Mouse (Mus musculus) forebrain, embryonic 11.5 days (tissue): ENCODE measurements around the gene Capns2. TPM values are rescaled to one million over a fixed set of nuclear protein-coding genes. Genes with fewer than 3 reads are reported as not detected.
A peak's percentile ranks its signal among the peaks of the same experiment; 100 is the strongest.

Source experiments
- ATAC-seq: fragments of 200-750 bp; cut with Nextera tagmentation; replicated peaks from 2 replicates; pipeline ENCODE4 v1.8.0; 2017; ENCODE audit warnings: moderate TSS enrichment; ENCODE audit not compliant: low FRiP score
- DNase-seq: peaks from one replicate; pipeline ENCODE4 v3.0.0-alpha.2; 2017; ENCODE audit warnings: low spot score
- H3K27ac ChIP-seq: fragments of 300-500 bp; sonication (generic); 2 replicates; pipeline ENCODE4 v1.5.1; 2014; ENCODE audit warnings: low read depth, low read length
- H3K27me3 ChIP-seq: fragments of 300-500 bp; sonication (generic); 2 replicates; pipeline ENCODE4 v1.6.1; 2014; ENCODE audit warnings: mild to moderate bottlenecking, low read length, mixed read lengths; ENCODE audit not compliant: control insufficient read depth, insufficient read depth
- H3K36me3 ChIP-seq: fragments of 300-500 bp; sonication (generic); 2 replicates; pipeline ENCODE4 v1.6.1; 2014; ENCODE audit warnings: mild to moderate bottlenecking, low read length, moderate library complexity, mixed read lengths; ENCODE audit not compliant: control insufficient read depth, insufficient read depth
- H3K4me1 ChIP-seq: fragments of 300-500 bp; sonication (generic); replicated peaks from 2 replicates; pipeline ENCODE4 v1.6.1; 2014; ENCODE audit warnings: low read length, mixed read lengths; ENCODE audit not compliant: control insufficient read depth, insufficient read depth
- H3K4me2 ChIP-seq: fragments of 300-500 bp; sonication (generic); 2 replicates; pipeline ENCODE4 v1.6.1; 2014; ENCODE audit warnings: low read depth, mild to moderate bottlenecking, low read length, moderate library complexity, mixed read lengths; ENCODE audit not compliant: severe bottlenecking
- H3K4me3 ChIP-seq: fragments of 300-500 bp; sonication (generic); 2 replicates; pipeline ENCODE4 v1.5.1; 2014; ENCODE audit warnings: low read depth, low read length
- H3K9ac ChIP-seq: fragments of 300-500 bp; sonication (generic); 2 replicates; pipeline ENCODE4 v1.6.1; 2014; ENCODE audit warnings: low read length
- H3K9me3 ChIP-seq: fragments of 300-500 bp; sonication (generic); 2 replicates; pipeline ENCODE4 v1.6.1; 2016; ENCODE audit warnings: low read length, mixed read lengths; ENCODE audit not compliant: control insufficient read depth
- WGBS: fragments of 180-500 bp; shearing (Covaris S2); extraction: QIAGEN DNeasy Blood & Tissue Kit; methylation state at CpG from one replicate; pipeline ENCODE4 v1.1.7; 2014; 5-methylcytosine and 5-hydroxymethylcytosine counted together
- polyA plus RNA-seq: library from polyadenylated mRNA; unstranded; fragments of >200 nt; fragmentation: Nextera tagmentation; extraction: Ambion mirVana; gene quantifications from 2 replicates; pipeline ENCODE4 v1.2.1, GENCODE M21; 2014

Capns2 gene
- not detected in 2 replicates for polyA plus RNA-seq

DNA sequence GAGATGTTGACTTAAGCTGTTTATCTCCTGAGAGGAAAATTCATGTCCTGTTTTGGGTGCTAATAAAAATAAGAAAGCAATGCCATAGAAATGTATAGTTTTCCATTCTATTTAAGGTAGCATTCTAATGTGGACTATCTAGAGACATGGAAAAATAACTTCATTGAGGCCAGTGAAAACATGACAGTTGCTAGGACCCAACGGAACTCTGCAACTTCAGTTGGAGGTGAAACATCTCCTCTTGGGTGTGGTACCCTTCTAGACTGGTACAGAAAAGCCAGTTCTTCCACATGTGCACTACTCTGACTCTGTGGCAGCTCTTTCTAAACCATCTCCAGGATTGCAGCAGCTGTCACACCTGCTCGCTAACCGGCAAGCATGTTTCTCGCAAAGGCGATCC, at the start of gene Capns2:
TSS of gene Capns2 (plus strand) at position 301 of the 400 bp plus-strand sequence.
- H3K4me3 ChIP-seq: no peak within 1 kb of the TSS
- no peaks in the 10 kb centered on the region for H3K9me3 ChIP-seq
- ATAC-seq: no peak
- no peaks in the 10 kb centered on the region for H3K27me3 ChIP-seq
- H3K4me2 ChIP-seq: no peak within 1 kb of the TSS
- H3K36me3 ChIP-seq: no peaks in the 10 kb centered on the region
- DNase-seq: no peak
- H3K9ac ChIP-seq: no peak within 1 kb of the TSS
- no peaks in the 10 kb centered on the region for H3K4me1 ChIP-seq
- H3K27ac ChIP-seq: no peak within 1 kb of the TSS
- WGBS: 96% methylated on average over 5 of the region's 5 CpGs

DNA sequence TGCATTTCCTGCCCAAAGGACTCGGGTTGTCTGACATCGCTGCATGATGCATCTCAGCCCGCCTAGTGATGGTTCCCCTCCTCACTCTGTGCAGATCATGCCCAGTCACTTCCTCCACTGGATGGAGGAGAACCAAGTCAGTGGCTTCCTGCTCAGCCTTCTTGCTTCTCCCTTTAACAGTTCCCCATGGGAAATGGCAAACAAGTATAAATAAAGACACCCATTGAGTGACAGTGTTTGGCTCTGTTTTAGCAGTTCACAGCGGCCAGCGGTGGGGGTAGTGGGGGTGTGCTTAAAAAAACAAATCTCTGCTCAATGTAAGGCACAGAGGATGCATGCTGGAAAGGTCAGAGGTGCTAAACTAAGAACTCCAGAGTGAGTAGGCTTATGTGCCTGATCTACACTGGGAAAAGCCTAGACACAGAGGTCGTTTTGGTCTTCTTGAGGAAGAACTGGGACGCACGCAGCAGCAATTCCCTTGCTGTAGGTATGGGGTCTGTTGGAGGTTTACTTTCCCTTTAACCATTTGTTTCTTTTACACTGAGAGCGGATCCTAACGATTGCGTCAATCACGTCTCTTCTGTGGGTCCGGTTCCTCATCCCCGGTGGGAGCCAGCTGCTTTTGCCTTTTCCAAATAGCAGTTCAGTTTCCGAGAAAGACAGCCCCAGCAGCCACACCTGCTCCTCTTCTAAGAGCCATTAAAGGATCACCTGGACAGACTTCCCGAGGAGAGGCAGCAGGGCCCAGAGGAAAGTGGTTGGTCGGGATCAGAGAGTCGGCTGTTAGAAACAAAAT, 47.8 kb upstream of the Capns2 start:
- H3K36me3 ChIP-seq: no peaks in the 10 kb centered on the region
- no peaks in the 10 kb centered on the region for H3K9me3 ChIP-seq
- no peak overlapping the region for H3K27ac ChIP-seq
- H3K27me3 ChIP-seq: peaks cover 6% of the 10 kb centered on the region
- DNase-seq: no peak
- peaks cover 2% of the 10 kb centered on the region; the same call in 1 of the 2 replicates for H3K4me1 ChIP-seq
- WGBS: 78% methylated on average over 18 of the region's 18 CpGs
- H3K4me3 ChIP-seq: no peak overlapping the region
- no peak overlapping the region for H3K4me2 ChIP-seq
- no peak for ATAC-seq
- no peak overlapping the region for H3K9ac ChIP-seq

- Histone ChIP-seq H3K4me2 (peak overlapping the region; percentile 83; the same call in 1 of the 2 replicates), H3K27ac (no peak overlapping the region), H3K4me3 (no peak overlapping the region), H3K9me3 (no peaks in the 10 kb centered on the region), H3K9ac (no peak overlapping the region), H3K27me3 (peaks cover 6% of the 10 kb centered on the region), H3K36me3 (no peaks in the 10 kb centered on the region), H3K4me1 (peaks cover 2% of the 10 kb centered on the region; the same call in 1 of the 2 replicates)
- WGBS: 90% methylated on average over 3 of the region's 3 CpGs
- DNase-seq (no peak), ATAC-seq (no peak)
Observed at GRCm38 (mm10) chr8:92854673-92855072, 46.5 kb upstream of the Capns2 start.

DNA sequence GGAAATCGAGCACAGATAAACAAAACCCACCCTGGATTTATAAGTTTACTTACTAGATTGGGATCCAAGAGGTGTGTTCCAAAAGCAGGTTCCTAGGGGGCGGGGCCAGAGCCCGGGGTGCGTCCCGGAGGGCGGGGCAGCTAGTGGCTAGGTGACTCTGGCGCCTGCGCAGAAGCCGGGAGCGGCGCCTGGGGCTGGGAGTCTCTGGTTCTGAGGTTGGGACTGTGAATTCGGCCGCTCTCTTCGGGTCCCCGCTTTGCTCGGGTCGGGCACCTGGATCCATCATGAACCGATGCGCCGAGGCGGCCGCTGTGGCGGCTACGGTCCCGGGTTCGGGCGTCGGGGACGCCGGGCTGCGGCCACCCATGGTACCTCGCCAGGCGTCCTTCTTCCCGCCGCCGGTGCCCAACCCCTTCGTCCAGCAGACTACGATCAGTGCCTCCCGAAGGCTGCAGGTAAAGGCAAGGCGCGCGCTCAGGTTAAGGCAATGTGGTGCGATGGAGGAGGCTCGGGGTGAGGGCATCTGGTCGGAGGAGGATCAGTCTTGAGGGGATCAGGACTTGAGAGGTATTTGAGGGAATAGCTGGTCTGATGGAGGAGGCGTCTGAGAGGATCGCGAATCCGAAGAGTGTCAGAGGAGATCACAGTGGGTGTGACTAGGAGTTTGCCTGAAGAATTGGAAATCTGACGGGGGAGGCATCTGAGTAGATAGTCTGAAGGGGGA, 45.9 kb upstream of the Capns2 start, which contains the start of gene Lpcat2:
TSS of gene Lpcat2 (plus strand) at position 169 of the 724 bp plus-strand sequence.
- Histone ChIP-seq H3K4me2 (peak within 1 kb of the TSS; percentile 83), H3K36me3 (no peaks in the 10 kb centered on the region), H3K27me3 (peaks cover 6% of the 10 kb centered on the region), H3K9ac (peak within 1 kb of the TSS; percentile 74), H3K9me3 (no peaks in the 10 kb centered on the region), H3K27ac (no peak within 1 kb of the TSS), H3K4me3 (peak within 1 kb of the TSS; percentile 62), H3K4me1 (peaks cover 2% of the 10 kb centered on the region; the same call in 1 of the 2 replicates)
- WGBS: 1% methylated on average over 50 of the region's 50 CpGs
- peak; percentile 83 for ATAC-seq
- DNase-seq: peak; percentile 86

- ATAC-seq: no peak
- Histone ChIP-seq H3K27ac (no peak overlapping the region), H3K4me2 (no peak overlapping the region), H3K9ac (no peak overlapping the region), H3K9me3 (no peaks in the 10 kb centered on the region), H3K27me3 (peaks cover 6% of the 10 kb centered on the region), H3K36me3 (no peaks in the 10 kb centered on the region), H3K4me1 (peaks cover 2% of the 10 kb centered on the region; the same call in 1 of the 2 replicates), H3K4me3 (no peak overlapping the region)
- no peak for DNase-seq
- 95% methylated on average over 7 of the region's 7 CpGs for WGBS
Observed at GRCm38 (mm10) chr8:92856273-92856986, 44.8 kb upstream of the Capns2 start.

DNA sequence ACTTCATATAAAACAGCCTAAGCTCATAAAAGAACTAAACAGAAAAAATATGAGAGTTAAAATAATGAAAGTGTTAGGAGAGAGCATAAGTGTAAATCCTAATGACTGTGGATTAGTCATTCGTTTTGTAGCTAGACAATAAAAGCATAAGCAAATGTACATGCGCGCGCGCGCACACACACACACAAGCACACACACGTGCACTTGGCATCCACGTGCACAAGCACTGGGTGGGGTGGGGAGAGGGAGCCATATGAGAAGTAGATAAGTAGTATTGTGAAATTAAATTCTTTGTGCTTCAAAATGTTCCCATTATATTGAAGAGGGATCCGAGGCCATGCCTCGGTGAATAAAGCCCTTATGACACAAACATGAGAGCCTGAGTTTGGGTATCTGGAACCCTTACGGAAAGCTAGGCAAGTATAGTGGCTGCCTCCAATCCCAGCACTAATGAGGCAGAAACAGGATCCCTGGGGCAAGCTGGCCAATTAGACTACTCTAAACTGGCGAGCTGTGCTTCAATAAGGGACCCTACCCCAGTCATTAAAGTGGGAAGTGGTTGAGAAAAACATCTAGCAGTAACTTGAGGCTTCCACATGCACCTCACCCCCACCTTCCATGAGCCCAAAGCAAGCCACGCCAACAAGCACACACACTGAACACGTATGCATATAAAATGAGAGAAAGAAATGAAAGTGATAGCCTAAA, 42.6 kb upstream of the Capns2 start:
- H3K4me1 ChIP-seq: 0 out of 2 replicates have a peak, but pooled peaks cover 2% of the 10 kb centered on the region
- peaks cover 6% of the 10 kb centered on the region for H3K27me3 ChIP-seq
- H3K9me3 ChIP-seq: no peaks in the 10 kb centered on the region
- DNase-seq (no peak), ATAC-seq (no peak)
- 83% methylated on average over 14 of the region's 14 CpGs for WGBS
- no peak overlapping the region for H3K27ac ChIP-seq
- no peak overlapping the region for H3K9ac ChIP-seq
- H3K4me2 ChIP-seq: no peak overlapping the region
- H3K36me3 ChIP-seq: no peaks in the 10 kb centered on the region
- no peak overlapping the region for H3K4me3 ChIP-seq

DNA sequence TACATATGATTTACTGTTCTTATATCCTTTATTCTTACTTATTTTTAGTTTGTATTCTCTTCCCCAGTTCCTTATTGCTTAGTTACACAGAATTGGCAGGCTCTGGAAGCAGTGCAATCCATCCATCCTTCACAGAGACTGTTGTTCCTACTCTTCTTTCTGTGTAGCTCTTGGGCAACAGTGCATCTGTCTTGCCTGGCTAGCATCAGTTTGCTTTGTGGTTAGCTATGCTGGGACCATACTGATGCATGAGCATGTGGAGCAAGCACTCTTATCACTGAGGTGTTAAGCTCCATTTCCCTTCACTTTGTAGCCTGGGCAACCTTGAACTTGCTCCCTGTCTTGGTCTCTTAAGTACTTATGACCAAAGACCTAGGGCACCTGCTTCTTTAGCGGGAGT, 39.2 kb upstream of the Capns2 start:
- DNase-seq: no peak

DNA sequence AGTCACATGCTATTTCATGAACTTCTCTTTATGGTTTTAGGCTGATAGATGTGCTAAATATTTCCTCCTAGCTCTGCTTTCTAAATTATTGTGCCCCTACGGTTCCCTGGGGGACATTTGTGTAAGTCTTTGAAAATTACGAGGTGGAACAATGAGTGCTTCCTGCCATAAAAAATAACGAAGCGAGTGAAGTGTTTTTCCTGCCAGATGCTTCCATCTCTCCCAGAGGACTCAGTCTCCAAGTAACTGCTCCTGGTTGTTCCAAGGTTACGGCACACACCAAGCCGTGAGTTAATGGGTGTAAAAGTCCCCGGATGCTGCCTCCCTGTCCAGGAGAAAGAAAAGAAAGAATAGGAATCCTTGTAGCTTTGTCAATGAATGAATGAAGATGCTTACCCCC, 30.9 kb upstream of the Capns2 start:
- no peak overlapping the region for H3K27ac ChIP-seq
- no peak overlapping the region for H3K9ac ChIP-seq
- H3K4me2 ChIP-seq: no peak overlapping the region
- WGBS: 62% methylated on average over 7 of the region's 7 CpGs
- H3K9me3 ChIP-seq: no peaks in the 10 kb centered on the region
- no peaks in the 10 kb centered on the region for H3K27me3 ChIP-seq
- H3K36me3 ChIP-seq: no peaks in the 10 kb centered on the region
- no peak overlapping the region for H3K4me3 ChIP-seq
- ATAC-seq (no peak), DNase-seq (no peak)
- no peaks in the 10 kb centered on the region for H3K4me1 ChIP-seq

More for the DNA sequence above, 39.2 kb upstream of the Capns2 start:
- H3K4me2 ChIP-seq: no peak overlapping the region
- no peaks in the 10 kb centered on the region for H3K9me3 ChIP-seq
- no peak for ATAC-seq
- H3K27me3 ChIP-seq: no peaks in the 10 kb centered on the region
- no peaks in the 10 kb centered on the region for H3K36me3 ChIP-seq
- no peak overlapping the region for H3K4me3 ChIP-seq
- no peak overlapping the region for H3K9ac ChIP-seq
- H3K27ac ChIP-seq: no peak overlapping the region
- H3K4me1 ChIP-seq: no peaks in the 10 kb centered on the region
- 83% methylated on average over 1 of the region's 1 CpGs for WGBS
